In genomic region chr14:93287642-93288041, GRCm38 (mm10) we compare ENCODE assay signal across 17 mouse cellular contexts.
DNase-seq lines count a peak whose midpoint lies in the region; ATAC-seq and TF ChIP-seq lines count a peak whose summit lies in the region.
"Had no signal": no experiment of that assay in that cellular context is flagged by ENCODE, and none has a peak within 500 bp of the region (broad histone marks: within the 10 kb centered on the region; RNA-seq: fewer than 3 reads in every experiment).

No protein-coding gene starts in this region.

- no peaks in the 10 kb centered on the region for H3K36me3 ChIP-seq in hindbrain, embryonic 11.5 days (ENCODE audit: control insufficient read depth, insufficient read depth, low read length)
- H3K36me3 ChIP-seq in hindbrain, embryonic 16.5 days (ENCODE audit: control insufficient read depth, insufficient read depth, low read length) = no peaks in the 10 kb centered on the region
- no peaks in the 10 kb centered on the region for H3K36me3 ChIP-seq in midbrain, embryonic 11.5 days (ENCODE audit: control insufficient read depth, insufficient read depth, low read length)
- H3K36me3 ChIP-seq in midbrain, embryonic 10.5 days = no peaks in the 10 kb centered on the region
- no peaks in the 10 kb centered on the region for H3K36me3 ChIP-seq in ES-E14 (ENCODE audit: control insufficient read depth, insufficient read depth, low read length, poor library complexity, severe bottlenecking)
- H3K36me3 ChIP-seq: heart, embryonic 13.5 days; liver, embryonic 13.5 days had no signal

- no peak overlapping the region for H3K27ac ChIP-seq in hindbrain, embryonic 11.5 days (ENCODE audit: low read depth, low read length)
- no peak overlapping the region for H3K27ac ChIP-seq in hindbrain, embryonic 16.5 days (ENCODE audit: low read depth, low read length)
- no peak overlapping the region for H3K27ac ChIP-seq in midbrain, embryonic 11.5 days (ENCODE audit: low read depth, low read length)
- no peak overlapping the region for H3K27ac ChIP-seq in midbrain, embryonic 10.5 days (replicated peaks)
- H3K27ac ChIP-seq in ES-E14 (ENCODE audit: insufficient read depth, low read depth, low read length, poor library complexity, severe bottlenecking) = no peak overlapping the region
- H3K27ac ChIP-seq: heart, embryonic 13.5 days; hindbrain, embryonic 14.5 days; liver, embryonic 13.5 days had no signal

- DNase-seq in hindbrain, embryonic 11.5 days (ENCODE audit: low spot score) = peak; percentile 33
- DNase-seq in midbrain, embryonic 11.5 days (ENCODE audit: low spot score, missing footprints) = no peak
- DNase-seq in midbrain, embryonic 10.5 days (ENCODE audit: low spot score) = no peak
- peak; percentile 29 for DNase-seq in ES-E14 (ENCODE audit: low read depth, low spot score)
- DNase-seq in embryo, embryonic 10.5 days (ENCODE audit: low spot score) = peak; percentile 59
- DNase-seq in spleen, adult 12 weeks (ENCODE audit: low spot score) = no peak
- no peak for DNase-seq in kidney, adult 18-20 months
- DNase-seq: adrenal gland, postnatal 25 days; cerebellum, postnatal 25 days; kidney, adult 9 months; liver, embryonic 13.5 days; lung, postnatal 4 days; right cerebral cortex, postnatal 14 days; thymus, postnatal 25 days had no signal

- 43% methylated on average over 1 of the region's 1 CpGs for WGBS in hindbrain, embryonic 11.5 days
- WGBS in hindbrain, embryonic 16.5 days = 51% methylated on average over 1 of the region's 1 CpGs
- 30% methylated on average over 1 of the region's 1 CpGs for WGBS in midbrain, embryonic 11.5 days
- WGBS in midbrain, embryonic 10.5 days = 37% methylated on average over 1 of the region's 1 CpGs

- H3K4me1 ChIP-seq in hindbrain, embryonic 11.5 days (replicated peaks; ENCODE audit: control insufficient read depth, insufficient read depth, low read length) = no peaks in the 10 kb centered on the region
- no peaks in the 10 kb centered on the region for H3K4me1 ChIP-seq in hindbrain, embryonic 16.5 days (ENCODE audit: control insufficient read depth, insufficient read depth, low read depth, low read length)
- no peaks in the 10 kb centered on the region; the same call in 1 of the 2 replicates for H3K4me1 ChIP-seq in midbrain, embryonic 11.5 days (ENCODE audit: control insufficient read depth, insufficient read depth, low read length)
- H3K4me1 ChIP-seq in midbrain, embryonic 10.5 days = peaks cover 8% of the 10 kb centered on the region
- no peaks in the 10 kb centered on the region for H3K4me1 ChIP-seq in ES-E14 (ENCODE audit: control insufficient read depth in 2 of 2, insufficient read depth in 2 of 2, low read length in 2 of 2, poor library complexity in 1 of 2)
- H3K4me1 ChIP-seq: heart, embryonic 13.5 days; liver, embryonic 13.5 days had no signal

- H3K9ac ChIP-seq in hindbrain, embryonic 11.5 days (ENCODE audit: low read depth, low read length) = no peak overlapping the region
- H3K9ac ChIP-seq in hindbrain, embryonic 16.5 days (ENCODE audit: low read depth, low read length) = no peak overlapping the region
- no peak overlapping the region for H3K9ac ChIP-seq in midbrain, embryonic 11.5 days (ENCODE audit: low read length)
- H3K9ac ChIP-seq in ES-E14 (ENCODE audit: insufficient read depth, low read depth, low read length, poor library complexity, severe bottlenecking) = no peak overlapping the region
- H3K9ac ChIP-seq: heart, embryonic 13.5 days; hindbrain, embryonic 14.5 days; liver, embryonic 13.5 days had no signal

- in situ Hi-C loops in ES-E14 (cut with MboI; ENCODE audit: low sequenced_read_pairs in 2 of 2, unreplicated experiment in 2 of 2) = no loop called here

- no peak overlapping the region for H3K4me3 ChIP-seq in hindbrain, embryonic 11.5 days (ENCODE audit: low read depth, low read length)
- H3K4me3 ChIP-seq in hindbrain, embryonic 16.5 days (ENCODE audit: low read length) = no peak overlapping the region
- H3K4me3 ChIP-seq in midbrain, embryonic 11.5 days (ENCODE audit: low read depth, low read length) = no peak overlapping the region
- no peak overlapping the region for H3K4me3 ChIP-seq in midbrain, embryonic 10.5 days
- no peak overlapping the region for H3K4me3 ChIP-seq in ES-E14 (ENCODE audit: insufficient read depth in 1 of 2, low read depth in 1 of 2, low read length in 2 of 2, poor library complexity in 1 of 2, severe bottlenecking in 1 of 2)
- H3K4me3 ChIP-seq: heart, embryonic 13.5 days; liver, embryonic 13.5 days had no signal

- no peaks in the 10 kb centered on the region for H3K27me3 ChIP-seq in hindbrain, embryonic 11.5 days (ENCODE audit: control insufficient read depth, insufficient read depth, low read length)
- H3K27me3 ChIP-seq in hindbrain, embryonic 16.5 days (replicated peaks; ENCODE audit: control insufficient read depth, insufficient read depth, low read length) = no peaks in the 10 kb centered on the region
- H3K27me3 ChIP-seq in midbrain, embryonic 11.5 days (ENCODE audit: control insufficient read depth, insufficient read depth, low read length) = no peaks in the 10 kb centered on the region
- H3K27me3 ChIP-seq in midbrain, embryonic 10.5 days (ENCODE audit: low read depth, poor library complexity, severe bottlenecking) = no peaks in the 10 kb centered on the region
- H3K27me3 ChIP-seq: heart, embryonic 13.5 days; liver, embryonic 13.5 days had no signal

- H3K4me2 ChIP-seq in hindbrain, embryonic 11.5 days (replicated peaks; ENCODE audit: low read depth, low read length) = no peak overlapping the region
- H3K4me2 ChIP-seq in hindbrain, embryonic 16.5 days (ENCODE audit: low read length) = no peak overlapping the region
- H3K4me2 ChIP-seq in midbrain, embryonic 11.5 days = no peak overlapping the region
- H3K4me2 ChIP-seq: heart, embryonic 13.5 days; hindbrain, embryonic 14.5 days; liver, embryonic 13.5 days had no signal

- ATAC-seq in hindbrain, embryonic 11.5 days (ENCODE audit: low FRiP score) = peak; percentile 35; the same call in 1 of the 2 replicates
- no peak for ATAC-seq in hindbrain, embryonic 16.5 days
- peak; percentile 44 for ATAC-seq in midbrain, embryonic 11.5 days (ENCODE audit: low FRiP score)

- H3K9me3 ChIP-seq in hindbrain, embryonic 11.5 days (ENCODE audit: control insufficient read depth, low read length) = no peaks in the 10 kb centered on the region
- no peaks in the 10 kb centered on the region for H3K9me3 ChIP-seq in hindbrain, embryonic 16.5 days (ENCODE audit: control insufficient read depth, low read length)
- no peaks in the 10 kb centered on the region for H3K9me3 ChIP-seq in midbrain, embryonic 11.5 days (ENCODE audit: control insufficient read depth, low read length)
- H3K9me3 ChIP-seq in midbrain, embryonic 10.5 days (replicated peaks) = no peaks in the 10 kb centered on the region
- H3K9me3 ChIP-seq in ES-E14 (ENCODE audit: control insufficient read depth, insufficient read depth, low read depth, low read length) = no peaks in the 10 kb centered on the region
- H3K9me3 ChIP-seq: heart, embryonic 13.5 days; liver, embryonic 13.5 days had no signal

TF ChIP-seq in ES-E14, 5 proteins besides CTCF, POLR2A, EP300 and RAD21:
- TF ChIP-seq MAFK (IDR thresholded peaks at IDR 0.05; ENCODE audit: insufficient read depth, low read depth, low read length) (no peak), ZNF384 (IDR thresholded peaks at IDR 0.05; ENCODE audit: low read depth, low read length) (no peak), ZC3H11A (IDR thresholded peaks at IDR 0.05; ENCODE audit: borderline replicate concordance, low read depth, low read length) (no peak), CHD2 (IDR thresholded peaks at IDR 0.05; ENCODE audit: low read depth, low read length) (no peak), HCFC1 (IDR thresholded peaks at IDR 0.05; ENCODE audit: borderline replicate concordance, insufficient read depth, low read length) (no peak)

Comparison
In these comparisons a context has a peak if more than half of its experiments do, and no peak if none do; other contexts are left out.
1. DNase-seq: peak in hindbrain, embryonic 11.5 days (single experiment), ES-E14 (single experiment) and embryo, embryonic 10.5 days (single experiment); none in midbrain, embryonic 11.5 days (single experiment), midbrain, embryonic 10.5 days (single experiment), spleen, adult 12 weeks (single experiment) and kidney, adult 18-20 months (single experiment).